Mouse (Mus musculus): Measurements from ENCODE around the gene Gm7347.
"Not testable (repeated sequence)": the region's sequence is repeated elsewhere in the genome, so short reads cannot be mapped to it uniquely, and the experiment has no call there.

Gm7347 gene

DNA sequence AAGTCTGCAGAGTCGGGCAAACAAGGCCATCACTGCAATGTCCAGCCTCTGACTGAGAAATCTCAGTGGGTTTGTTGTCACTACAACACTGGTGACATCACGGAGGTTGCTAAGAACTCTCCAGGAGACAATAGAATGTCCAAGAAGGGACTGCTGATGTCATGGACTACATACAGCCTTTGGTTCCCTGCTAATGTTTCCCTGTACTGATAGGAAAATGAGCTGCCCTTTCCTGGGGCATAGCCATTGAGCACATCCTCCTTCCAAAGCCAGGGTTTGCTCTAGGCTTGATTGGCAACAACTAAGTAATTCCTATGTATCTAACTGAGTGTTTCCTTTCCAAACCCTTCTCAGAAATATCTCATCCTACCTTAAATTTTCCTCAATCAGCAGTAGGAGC lies at the start of gene Gm7347:
Gm7347 (minus strand) TSS at position 101 of the 400 bp plus-strand sequence.
- not testable (repeated sequence) for DNase-seq (ENCODE audit: low read depth, low spot score)

DNA sequence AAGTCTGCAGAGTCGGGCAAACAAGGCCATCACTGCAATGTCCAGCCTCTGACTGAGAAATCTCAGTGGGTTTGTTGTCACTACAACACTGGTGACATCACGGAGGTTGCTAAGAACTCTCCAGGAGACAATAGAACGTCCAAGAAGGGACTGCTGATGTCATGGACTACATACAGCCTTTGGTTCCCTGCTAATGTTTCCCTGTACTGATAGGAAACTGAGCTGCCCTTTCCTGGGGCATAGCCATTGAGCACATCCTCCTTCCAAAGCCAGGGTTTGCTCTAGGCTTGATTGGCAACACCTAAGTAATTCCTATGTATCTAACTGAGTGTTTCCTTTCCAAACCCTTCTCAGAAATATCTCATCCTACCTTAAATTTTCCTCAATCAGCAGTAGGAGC lies 46.9 kb upstream of the Gm7347 start, which contains the start of gene 5031410I06Rik:
5031410I06Rik (minus strand) TSS at position 101 of the 400 bp plus-strand sequence.
- not testable (repeated sequence) for DNase-seq (ENCODE audit: low read depth, low spot score)

DNA sequence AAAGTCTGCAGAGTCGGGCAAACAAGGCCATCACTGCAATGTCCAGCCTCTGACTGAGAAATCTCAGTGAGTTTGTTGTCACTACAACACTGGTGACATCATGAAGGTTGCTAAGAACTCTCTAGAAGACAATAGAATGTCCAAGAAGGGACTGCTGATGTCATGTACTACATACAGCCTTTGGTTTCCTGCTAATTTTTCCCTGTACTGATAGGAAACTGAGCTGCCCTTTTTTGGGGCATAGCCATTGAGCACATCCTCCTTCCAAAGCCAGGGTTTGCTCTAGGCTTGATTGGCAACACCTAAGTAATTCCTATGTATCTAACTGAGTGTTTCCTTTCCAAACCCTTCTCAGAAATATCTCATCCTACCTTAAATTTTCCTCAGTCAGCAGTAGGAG lies 30.8 kb upstream of the Gm7347 start, which contains the start of gene Gm10471:
Gm10471 (minus strand) TSS at position 101 of the 400 bp plus-strand sequence.
- DNase-seq (ENCODE audit: low read depth, low spot score), result not testable (repeated sequence)

DNA sequence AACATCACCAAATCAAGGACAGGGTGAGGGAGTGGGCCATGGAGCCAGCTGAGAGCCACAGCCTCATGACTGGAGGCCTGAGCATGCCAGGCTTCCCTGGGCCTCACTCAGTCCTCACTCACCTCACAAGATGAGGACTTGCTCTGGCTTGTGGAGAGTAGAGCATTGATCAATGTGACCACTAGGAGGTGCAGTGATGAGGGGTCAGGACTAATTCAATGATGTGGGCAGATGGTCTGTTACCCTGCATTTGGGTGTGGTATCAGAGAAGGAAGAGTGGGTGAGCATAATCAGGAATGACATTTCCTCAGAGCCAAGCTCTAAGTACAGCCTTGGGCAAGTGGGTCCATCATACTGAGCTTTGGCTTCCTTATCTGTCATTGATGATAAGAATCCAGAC lies 20.6 kb upstream of the Gm7347 start:
- not testable (repeated sequence) for DNase-seq (ENCODE audit: low read depth, low spot score)

DNA sequence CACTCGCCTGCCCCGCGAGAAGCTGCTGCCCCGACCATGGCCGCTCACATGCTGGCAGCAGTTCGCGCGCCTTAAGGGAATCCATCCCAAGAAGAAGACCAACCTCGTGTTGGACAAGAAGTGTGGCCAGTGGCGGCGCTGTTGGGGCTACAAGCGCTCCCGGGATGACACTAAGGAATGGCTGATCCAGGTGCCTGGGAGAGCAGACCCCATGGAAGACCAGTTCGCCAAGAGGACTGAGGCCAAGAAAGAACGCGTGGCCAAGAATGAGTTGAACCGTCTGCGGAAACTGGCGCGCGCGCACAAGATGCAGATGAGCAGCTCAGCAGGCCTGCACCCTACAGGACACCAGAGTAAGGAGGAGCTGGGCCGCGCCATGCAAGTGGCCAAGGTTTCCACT lies 12.3 kb upstream of the Gm7347 start:
- no peak for DNase-seq (ENCODE audit: low read depth, low spot score)

DNA sequence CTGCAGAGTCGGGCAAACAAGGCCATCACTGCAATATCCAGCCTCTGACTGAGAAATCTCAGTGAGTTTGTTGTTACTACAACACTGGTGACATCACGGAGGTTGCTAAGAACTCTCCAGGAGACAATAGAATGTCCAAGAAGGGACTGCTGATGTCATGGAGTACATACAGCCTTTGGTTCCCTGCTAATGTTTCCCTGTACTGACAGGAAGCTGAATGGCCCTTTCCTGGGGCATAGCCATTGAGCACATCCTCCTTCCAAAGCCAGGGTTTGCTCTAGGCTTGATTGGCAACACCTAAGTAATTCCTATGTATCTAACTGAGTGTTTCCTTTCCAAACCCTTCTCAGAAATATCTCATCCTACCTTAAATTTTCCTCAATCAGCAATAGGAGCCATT lies 18.9 kb downstream of the Gm7347 start, which contains the start of gene Speer4a:
Speer4a (minus strand) TSS at position 101 of the 400 bp plus-strand sequence.
- DNase-seq (ENCODE audit: low read depth, low spot score), result not testable (repeated sequence)

DNA sequence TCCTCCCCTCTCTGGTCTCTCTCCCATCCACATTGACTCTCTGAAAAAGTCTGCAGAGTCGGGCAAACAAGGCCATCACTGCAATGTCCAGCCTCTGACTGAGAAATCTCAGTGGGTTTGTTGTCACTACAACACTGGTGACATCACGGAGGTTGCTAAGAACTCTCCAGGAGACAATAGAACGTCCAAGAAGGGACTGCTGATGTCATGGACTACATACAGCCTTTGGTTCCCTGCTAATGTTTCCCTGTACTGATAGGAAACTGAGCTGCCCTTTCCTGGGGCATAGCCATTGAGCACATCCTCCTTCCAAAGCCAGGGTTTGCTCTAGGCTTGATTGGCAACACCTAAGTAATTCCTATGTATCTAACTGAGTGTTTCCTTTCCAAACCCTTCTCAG lies 35.6 kb downstream of the Gm7347 start, which contains the start of gene Gm5862:
Gm5862 (minus strand) TSS at position 101 of the 400 bp plus-strand sequence.
- not testable (repeated sequence) for DNase-seq (ENCODE audit: low read depth, low spot score)

DNA sequence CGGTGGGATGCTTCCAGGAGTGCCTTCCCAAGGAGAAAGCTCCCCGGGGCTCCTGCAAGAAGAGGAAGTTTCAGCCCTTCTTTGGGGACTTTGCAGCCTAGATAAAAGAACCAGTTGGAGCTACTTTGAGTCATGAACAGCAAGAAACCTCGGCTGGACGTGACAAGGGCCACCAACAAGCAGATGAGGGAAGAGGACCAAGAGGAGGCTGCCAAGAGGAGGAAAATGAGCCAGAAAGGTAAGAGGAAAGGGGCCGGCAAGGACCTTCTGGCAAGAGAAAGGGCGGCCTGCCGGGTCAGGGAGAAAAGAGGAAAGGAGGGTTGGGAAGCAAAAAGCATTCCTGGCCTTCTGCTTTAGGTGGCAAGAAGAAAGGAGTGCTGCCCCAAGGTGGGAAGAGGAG lies 50.7 kb downstream of the Gm7347 start:
- not testable (repeated sequence) for DNase-seq (ENCODE audit: low read depth, low spot score)

DNA sequence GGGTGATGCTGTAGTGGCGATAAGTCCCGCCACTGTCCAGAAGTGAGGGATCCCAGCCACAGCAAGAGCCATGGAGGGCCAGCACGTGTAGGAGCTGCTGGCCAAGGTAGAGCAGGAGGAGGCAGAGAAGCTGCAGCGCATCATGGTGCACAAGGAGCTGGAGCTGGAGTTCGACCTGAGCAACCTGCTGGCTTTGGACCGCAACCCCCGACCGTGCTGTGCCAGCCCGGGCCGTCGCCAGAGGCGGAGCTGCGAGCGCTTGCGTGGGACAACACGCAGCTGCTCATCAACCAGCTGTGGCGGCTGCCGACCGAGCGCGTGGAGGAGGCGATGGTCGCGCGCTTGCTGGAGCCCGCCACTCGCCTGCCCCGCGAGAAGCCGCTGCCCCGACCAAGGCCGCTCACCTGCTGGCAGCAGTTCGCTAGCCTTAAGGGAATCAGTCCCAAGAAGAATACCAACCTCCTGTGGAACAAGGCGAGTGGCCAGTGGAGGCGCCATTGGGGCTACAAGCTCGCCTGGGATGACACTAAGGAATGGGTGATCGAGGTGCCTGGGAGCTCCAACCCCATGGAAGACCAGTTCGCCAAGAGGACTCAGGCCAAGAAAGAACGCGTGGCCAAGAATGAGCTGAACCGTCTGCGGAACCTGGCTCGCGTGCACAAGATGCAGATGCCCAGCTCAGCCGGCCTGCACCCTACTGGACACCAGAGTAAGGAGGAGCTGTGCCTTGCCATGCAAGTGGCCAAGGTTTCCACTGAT lies 51.3 kb downstream of the Gm7347 start:
- not testable (repeated sequence) for DNase-seq (ENCODE audit: low read depth, low spot score)

DNA sequence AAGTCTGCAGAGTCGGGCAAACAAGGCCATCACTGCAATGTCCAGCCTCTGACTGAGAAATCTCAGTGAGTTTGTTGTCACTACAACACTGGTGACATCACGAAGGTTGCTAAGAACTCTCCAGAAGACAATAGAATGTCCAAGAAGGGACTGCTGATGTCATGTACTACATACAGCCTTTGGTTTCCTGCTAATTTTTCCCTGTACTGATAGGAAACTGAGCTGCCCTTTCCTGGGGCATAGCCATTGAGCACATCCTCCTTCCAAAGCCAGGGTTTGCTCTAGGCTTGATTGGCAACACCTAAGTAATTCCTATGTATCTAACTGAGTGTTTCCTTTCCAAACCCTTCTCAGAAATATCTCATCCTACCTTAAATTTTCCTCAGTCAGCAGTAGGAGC lies 53.7 kb downstream of the Gm7347 start, which contains the start of gene Gm1979:
Gm1979 (minus strand) TSS at position 101 of the 400 bp plus-strand sequence.
- DNase-seq (ENCODE audit: low read depth, low spot score), result not testable (repeated sequence)
